Comparison of ENCODE assay signal across 26 mouse cellular contexts in genomic region chrX:23092774-23093173, GRCm38 (mm10).
"Had no signal": no experiment of that assay in that cellular context is flagged by ENCODE, and none has a peak within 500 bp of the region (broad histone marks: within the 10 kb centered on the region; RNA-seq: fewer than 3 reads in every experiment).

No protein-coding gene starts in this region.

- H3K9ac ChIP-seq: embryonic facial prominence, embryonic 12.5 days; embryonic facial prominence, embryonic 13.5 days; embryonic facial prominence, embryonic 15.5 days; forebrain, embryonic 12.5 days; forebrain, embryonic 13.5 days; forebrain, embryonic 15.5 days; forebrain, postnatal 0 days had no signal

- H3K4me1 ChIP-seq: embryonic facial prominence, embryonic 10.5 days; embryonic facial prominence, embryonic 12.5 days; embryonic facial prominence, embryonic 13.5 days; embryonic facial prominence, embryonic 15.5 days; forebrain, embryonic 12.5 days; forebrain, embryonic 13.5 days; forebrain, embryonic 15.5 days; heart, embryonic 10.5 days had no signal

- ATAC-seq: forebrain, embryonic 13.5 days; forebrain, embryonic 14.5 days; forebrain, embryonic 15.5 days; forebrain, embryonic 16.5 days; forebrain, postnatal 0 days had no signal

- H3K27me3 ChIP-seq: embryonic facial prominence, embryonic 12.5 days; embryonic facial prominence, embryonic 13.5 days; embryonic facial prominence, embryonic 15.5 days; forebrain, embryonic 12.5 days; forebrain, embryonic 13.5 days; forebrain, embryonic 15.5 days had no signal

- H3K9me3 ChIP-seq: embryonic facial prominence, embryonic 10.5 days; embryonic facial prominence, embryonic 12.5 days; embryonic facial prominence, embryonic 13.5 days; embryonic facial prominence, embryonic 15.5 days; forebrain, embryonic 10.5 days; forebrain, embryonic 12.5 days; forebrain, embryonic 13.5 days; forebrain, embryonic 15.5 days; heart, embryonic 10.5 days had no signal

- DNase-seq: cerebellum, postnatal 10 days; cerebellum, postnatal 14 days; cerebellum, postnatal 25 days; cerebellum, postnatal 36 days; embryo, embryonic 11 days; forebrain, postnatal 0 days; gastrocnemius, adult 2 months; gastrocnemius, postnatal 10 days; gastrocnemius, postnatal 14 days; gastrocnemius, postnatal 25 days; gastrocnemius, postnatal 36 days; heart, adult 11 months; heart, adult 18-20 months; heart, adult 2 months had no signal

- H3K4me2 ChIP-seq: embryonic facial prominence, embryonic 12.5 days; embryonic facial prominence, embryonic 13.5 days; embryonic facial prominence, embryonic 15.5 days; forebrain, embryonic 12.5 days; forebrain, embryonic 13.5 days; forebrain, embryonic 15.5 days had no signal

- H3K36me3 ChIP-seq: embryonic facial prominence, embryonic 10.5 days; embryonic facial prominence, embryonic 12.5 days; embryonic facial prominence, embryonic 13.5 days; embryonic facial prominence, embryonic 15.5 days; forebrain, embryonic 10.5 days; forebrain, embryonic 12.5 days; forebrain, embryonic 15.5 days; heart, embryonic 10.5 days had no signal

- H3K27ac ChIP-seq: embryonic facial prominence, embryonic 10.5 days; embryonic facial prominence, embryonic 12.5 days; embryonic facial prominence, embryonic 13.5 days; embryonic facial prominence, embryonic 15.5 days; forebrain, embryonic 10.5 days; forebrain, embryonic 12.5 days; forebrain, embryonic 13.5 days; forebrain, embryonic 15.5 days; gastrocnemius, adult 2 months; heart, adult 2 months; heart, embryonic 10.5 days had no signal

- H3K4me3 ChIP-seq: embryonic facial prominence, embryonic 10.5 days; embryonic facial prominence, embryonic 12.5 days; embryonic facial prominence, embryonic 13.5 days; embryonic facial prominence, embryonic 15.5 days; erythroblast, embryonic 14.5 days; forebrain, embryonic 10.5 days; forebrain, embryonic 12.5 days; forebrain, embryonic 13.5 days; forebrain, embryonic 15.5 days; gastrocnemius, adult 2 months; heart, adult 2 months; heart, embryonic 10.5 days had no signal
